Mouse (Mus musculus): ENCODE measurements around the gene Trim9. TPM values are rescaled to one million over a fixed set of nuclear protein-coding genes. Genes with fewer than 3 reads are reported as not detected.

The Trim9 gene
- polyA plus RNA-seq, 1 experiment: not detected

DNA sequence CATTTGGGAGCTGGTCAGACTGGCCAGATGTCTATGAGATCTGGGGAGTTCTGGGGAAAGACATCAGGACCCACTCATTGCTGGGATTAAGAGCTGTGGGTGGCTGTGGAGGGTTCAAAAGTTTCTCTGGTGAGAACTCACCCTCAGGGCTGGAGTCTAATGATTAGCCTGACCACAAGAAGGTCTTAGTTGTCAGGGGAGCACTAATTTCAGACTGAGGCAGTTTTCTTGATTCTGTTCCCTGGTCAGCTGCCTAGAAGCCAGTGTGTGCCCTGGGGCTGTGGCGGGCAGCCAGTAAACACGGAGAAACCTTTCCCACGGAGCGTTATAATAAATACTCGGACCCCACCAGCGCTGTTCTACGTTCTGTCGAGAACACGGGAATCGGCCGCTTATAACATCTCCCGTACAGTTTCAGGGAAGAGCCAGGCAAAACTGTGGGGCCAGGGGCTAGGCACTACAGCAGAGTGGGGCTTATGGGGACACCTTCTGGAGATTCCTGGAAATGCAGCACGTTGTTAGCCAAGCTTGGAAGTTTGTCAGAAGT lies 112.4 kb downstream of the Trim9 start:
- Histone ChIP-seq H3K4me3 (ENCODE audit: insufficient read depth, poor library complexity, severe bottlenecking) (no peak overlapping the region), H3K79me3 (ENCODE audit: low read depth) (no peaks in the 10 kb centered on the region), H3K27me3 (ENCODE audit: control insufficient read depth, insufficient read depth, insufficient read length) (peaks cover 6% of the 10 kb centered on the region), H3K36me3 (ENCODE audit: control insufficient read depth, insufficient read depth) (no peaks in the 10 kb centered on the region), H3ac (ENCODE audit: control insufficient read depth, insufficient read length, low read depth) (no peak overlapping the region), H3K79me2 (ENCODE audit: control insufficient read depth, insufficient read depth) (no peaks in the 10 kb centered on the region)
- TF ChIP-seq MAX (IDR thresholded peaks at IDR 0.05) (no peak), CTCF (IDR thresholded peaks at IDR 0.05; ENCODE audit: control insufficient read depth, insufficient read depth, insufficient read length) (peak; percentile 24), MYOD1 (IDR thresholded peaks at IDR 0.05; ENCODE audit: control insufficient read depth, insufficient read length, low read depth) (no peak)

GRCm38 (mm10) chr12:70234411-70234810 lies 113.0 kb downstream of the Trim9 start:
- H3K79me2 ChIP-seq (ENCODE audit: control insufficient read depth, insufficient read depth): no peaks in the 10 kb centered on the region
- no peaks in the 10 kb centered on the region for H3K36me3 ChIP-seq (ENCODE audit: control insufficient read depth, insufficient read depth)
- no peak overlapping the region for H3ac ChIP-seq (ENCODE audit: control insufficient read depth, insufficient read length, low read depth)
- TF ChIP-seq MYOG (IDR thresholded peaks at IDR 0.05; ENCODE audit: control insufficient read depth, extremely low read depth, insufficient read length): no peak
- no peak for TF ChIP-seq CEBPB (IDR thresholded peaks at IDR 0.05; ENCODE audit: low read depth)
- no peak for TF ChIP-seq MAX (IDR thresholded peaks at IDR 0.05)
- no peak for TF ChIP-seq MYOD1 (IDR thresholded peaks at IDR 0.05; ENCODE audit: control insufficient read depth, insufficient read length, low read depth)
- TF ChIP-seq FOSL1 (IDR thresholded peaks at IDR 0.05; ENCODE audit: insufficient read depth, low read length, poor library complexity, severe bottlenecking): no peak
- no peak for TF ChIP-seq CTCF (IDR thresholded peaks at IDR 0.05; ENCODE audit: control insufficient read depth, insufficient read depth, insufficient read length)
- no peak for TF ChIP-seq USF1 (IDR thresholded peaks at IDR 0.05; ENCODE audit: low read depth)
- no peaks in the 10 kb centered on the region for H3K79me3 ChIP-seq (ENCODE audit: low read depth)
- H3K4me3 ChIP-seq (ENCODE audit: insufficient read depth, poor library complexity, severe bottlenecking): no peak overlapping the region
- peaks cover 6% of the 10 kb centered on the region for H3K27me3 ChIP-seq (ENCODE audit: control insufficient read depth, insufficient read depth, insufficient read length)

- H3K79me3 ChIP-seq (ENCODE audit: low read depth): no peaks in the 10 kb centered on the region
- no peak for TF ChIP-seq USF1 (IDR thresholded peaks at IDR 0.05; ENCODE audit: low read depth)
- TF ChIP-seq MAX (IDR thresholded peaks at IDR 0.05): no peak
- no peak for TF ChIP-seq MYOD1 (IDR thresholded peaks at IDR 0.05; ENCODE audit: control insufficient read depth, insufficient read length, low read depth)
- TF ChIP-seq CEBPB (IDR thresholded peaks at IDR 0.05; ENCODE audit: low read depth): no peak
- no peak for TF ChIP-seq CTCF (IDR thresholded peaks at IDR 0.05; ENCODE audit: control insufficient read depth, insufficient read depth, insufficient read length)
- TF ChIP-seq FOSL1 (IDR thresholded peaks at IDR 0.05; ENCODE audit: insufficient read depth, low read length, poor library complexity, severe bottlenecking): no peak
- no peak for TF ChIP-seq MYOG (IDR thresholded peaks at IDR 0.05; ENCODE audit: control insufficient read depth, extremely low read depth, insufficient read length)
- no peaks in the 10 kb centered on the region for H3K79me2 ChIP-seq (ENCODE audit: control insufficient read depth, insufficient read depth)
- no peaks in the 10 kb centered on the region for H3K36me3 ChIP-seq (ENCODE audit: control insufficient read depth, insufficient read depth)
- H3K27me3 ChIP-seq (ENCODE audit: control insufficient read depth, insufficient read depth, insufficient read length): peaks cover 6% of the 10 kb centered on the region
- no peak overlapping the region for H3K4me3 ChIP-seq (ENCODE audit: insufficient read depth, poor library complexity, severe bottlenecking)
- H3ac ChIP-seq (ENCODE audit: control insufficient read depth, insufficient read length, low read depth): no peak overlapping the region
Measured at GRCm38 (mm10) chr12:70233637-70234315, 113.6 kb downstream of the Trim9 start.

DNA sequence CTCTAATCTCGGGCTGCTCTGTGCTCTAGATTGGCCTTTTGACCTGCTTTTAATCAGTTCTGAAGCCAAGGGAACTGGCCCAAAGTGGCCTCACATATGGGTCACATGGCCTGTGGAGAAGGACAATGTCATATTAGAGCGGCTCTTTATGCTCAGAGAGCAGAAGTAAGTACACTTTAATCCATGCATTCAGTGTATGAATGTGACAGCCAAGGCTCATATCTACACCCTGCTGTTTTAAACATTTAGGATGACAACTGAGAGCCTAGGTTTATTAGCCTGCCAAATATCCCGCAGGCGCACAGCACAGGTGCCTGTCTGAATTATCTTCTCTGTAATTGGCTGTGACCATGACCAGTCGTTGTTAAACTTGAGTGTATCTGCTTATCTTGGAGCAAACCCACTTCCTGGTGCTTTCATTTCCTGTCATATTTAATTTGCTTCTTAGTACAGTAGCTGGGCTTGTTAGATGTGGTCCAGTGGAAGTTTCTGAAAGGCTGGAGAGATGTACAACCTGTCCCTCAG lies 115.3 kb downstream of the Trim9 start:
- Histone ChIP-seq H3K4me3 (ENCODE audit: insufficient read depth, poor library complexity, severe bottlenecking) (no peak overlapping the region), H3K79me2 (ENCODE audit: control insufficient read depth, insufficient read depth) (no peaks in the 10 kb centered on the region), H3K27me3 (ENCODE audit: control insufficient read depth, insufficient read depth, insufficient read length) (peaks cover 16% of the 10 kb centered on the region), H3K79me3 (ENCODE audit: low read depth) (no peaks in the 10 kb centered on the region), H3K36me3 (ENCODE audit: control insufficient read depth, insufficient read depth) (no peaks in the 10 kb centered on the region), H3ac (ENCODE audit: control insufficient read depth, insufficient read length, low read depth) (no peak overlapping the region)
- TF ChIP-seq MAX (IDR thresholded peaks at IDR 0.05): no peak
- TF ChIP-seq FOSL1 (IDR thresholded peaks at IDR 0.05; ENCODE audit: insufficient read depth, low read length, poor library complexity, severe bottlenecking): no peak
- no peak for TF ChIP-seq MYOD1 (IDR thresholded peaks at IDR 0.05; ENCODE audit: control insufficient read depth, insufficient read length, low read depth)
- no peak for TF ChIP-seq CTCF (IDR thresholded peaks at IDR 0.05; ENCODE audit: control insufficient read depth, insufficient read depth, insufficient read length)
- no peak for TF ChIP-seq MYOG (IDR thresholded peaks at IDR 0.05; ENCODE audit: control insufficient read depth, extremely low read depth, insufficient read length)
- no peak for TF ChIP-seq USF1 (IDR thresholded peaks at IDR 0.05; ENCODE audit: low read depth)
- no peak for TF ChIP-seq CEBPB (IDR thresholded peaks at IDR 0.05; ENCODE audit: low read depth)

- TF ChIP-seq MYOD1 (IDR thresholded peaks at IDR 0.05; ENCODE audit: control insufficient read depth, insufficient read length, low read depth) (no peak), MYOG (IDR thresholded peaks at IDR 0.05; ENCODE audit: control insufficient read depth, extremely low read depth, insufficient read length) (no peak), MAX (IDR thresholded peaks at IDR 0.05) (no peak), CTCF (IDR thresholded peaks at IDR 0.05; ENCODE audit: control insufficient read depth, insufficient read depth, insufficient read length) (no peak), FOSL1 (IDR thresholded peaks at IDR 0.05; ENCODE audit: insufficient read depth, low read length, poor library complexity, severe bottlenecking) (no peak), USF1 (IDR thresholded peaks at IDR 0.05; ENCODE audit: low read depth) (no peak), CEBPB (IDR thresholded peaks at IDR 0.05; ENCODE audit: low read depth) (no peak)
- Histone ChIP-seq H3K79me3 (ENCODE audit: low read depth) (no peaks in the 10 kb centered on the region), H3K79me2 (ENCODE audit: control insufficient read depth, insufficient read depth) (no peaks in the 10 kb centered on the region), H3K4me3 (ENCODE audit: insufficient read depth, poor library complexity, severe bottlenecking) (no peak within 1 kb of the TSS), H3ac (ENCODE audit: control insufficient read depth, insufficient read length, low read depth) (no peak within 1 kb of the TSS), H3K27me3 (ENCODE audit: control insufficient read depth, insufficient read depth, insufficient read length) (peaks cover 21% of the 10 kb centered on the region), H3K36me3 (ENCODE audit: control insufficient read depth, insufficient read depth) (no peaks in the 10 kb centered on the region)
Measured at GRCm38 (mm10) chr12:70231294-70231693, 116.1 kb downstream of the Trim9 start, which contains the start of gene Pygl. TSS of gene Pygl (minus strand) at chr12:70231488.
